Mouse (Mus musculus): Measurements from ENCODE around the gene Gon4l.

Gon4l gene

GRCm38 (mm10) chr3:88913511-88914383 is 78.7 kb downstream of the Gon4l start, which contains the start of gene Msto1:
TSS of gene Msto1 (minus strand) at chr3:88913999.
- peak; percentile 97 for DNase-seq

GRCm38 (mm10) chr3:88914384-88914810 is 79.4 kb downstream of the Gon4l start:
- DNase-seq: no peak

GRCm38 (mm10) chr3:88918981-88919380 is 84.0 kb downstream of the Gon4l start:
- no peak for DNase-seq

- no peak for DNase-seq
Measured at GRCm38 (mm10) chr3:88921411-88921810, 86.4 kb downstream of the Gon4l start.

GRCm38 (mm10) chr3:88923989-88924591 is 89.1 kb downstream of the Gon4l start:
- peak; percentile 34 for DNase-seq

GRCm38 (mm10) chr3:88925651-88926050 is 90.6 kb downstream of the Gon4l start:
- no peak for DNase-seq

- no peak for DNase-seq
Measured at GRCm38 (mm10) chr3:88929501-88929900, 94.5 kb downstream of the Gon4l start.

- DNase-seq: no peak
Measured at GRCm38 (mm10) chr3:88939071-88939470, 104.0 kb downstream of the Gon4l start.

- DNase-seq: peak; percentile 35
Measured at GRCm38 (mm10) chr3:88939749-88940148, 104.7 kb downstream of the Gon4l start.

- no peak for DNase-seq
Measured at GRCm38 (mm10) chr3:88942316-88942880, 107.4 kb downstream of the Gon4l start.

- DNase-seq: no peak
Measured at GRCm38 (mm10) chr3:88944109-88944508, 109.1 kb downstream of the Gon4l start.

- peak; percentile 96 for DNase-seq
Measured at GRCm38 (mm10) chr3:88949786-88950575, 115.0 kb downstream of the Gon4l start.

GRCm38 (mm10) chr3:88950576-88951326 is 115.7 kb downstream of the Gon4l start, which contains the start of the genes Ash1l and Dap3:
TSS of gene Ash1l (plus strand) at chr3:88950622.
TSS of gene Dap3 (minus strand) at chr3:88951181.
- peak; percentile 81 for DNase-seq

- no peak for DNase-seq
Measured at GRCm38 (mm10) chr3:88951327-88951800, 116.3 kb downstream of the Gon4l start.

- no peak for DNase-seq
Measured at GRCm38 (mm10) chr3:88953246-88953645, 118.2 kb downstream of the Gon4l start.

- no peak for DNase-seq
Measured at GRCm38 (mm10) chr3:88953736-88954135, 118.7 kb downstream of the Gon4l start.

Data from lung, postnatal 10 days (tissue).